Mouse (Mus musculus) MEL (cell line): Measurements from ENCODE around the gene Zfp598. TPM values are rescaled to one million over a fixed set of nuclear protein-coding genes. Genes with fewer than 3 reads are reported as not detected.

ENCODE experiments used
- DNase-seq: peaks from one replicate; pipeline ENCODE4 v3.0.0; 2011; ENCODE audit warnings: low read depth, low spot score
- H3K27ac ChIP-seq: 2 replicates; pipeline ENCODE4 v1.5.1; 2012; ENCODE audit warnings: low read depth, mild to moderate bottlenecking, control low read depth, low read length, moderate library complexity; ENCODE audit not compliant: control insufficient read depth
- H3K27me3 ChIP-seq, 2 experiments: fragments of 150-350 bp in 1 of 2; sonication (generic) in 1 of 2; 2 replicates each; pipeline ENCODE4 v1.6.1; 2012; ENCODE audit warnings: low read length in 2 of 2, mild to moderate bottlenecking in 2 of 2, improper control_type of control experiment in 1 of 2, moderate library complexity in 1 of 2; ENCODE audit not compliant: insufficient read depth in 2 of 2, control insufficient read depth in 1 of 2
- H3K36me3 ChIP-seq, 2 experiments: 2 replicates each; pipeline ENCODE4 v1.6.1; 2012 to 2014; ENCODE audit warnings: low read length in 2 of 2, improper control_type of control experiment in 1 of 2, inconsistent platforms in 1 of 2, mild to moderate bottlenecking in 1 of 2; ENCODE audit not compliant: insufficient read depth in 2 of 2, control insufficient read depth in 1 of 2
- H3K4me1 ChIP-seq, 2 experiments: fragments of 150-350 bp in 1 of 2; sonication (generic) in 1 of 2; 2 replicates each; pipeline ENCODE4 v1.6.1; 2012; ENCODE audit warnings: low read length in 2 of 2, improper control_type of control experiment in 1 of 2, mild to moderate bottlenecking in 1 of 2; ENCODE audit not compliant: insufficient read depth in 2 of 2, control insufficient read depth in 1 of 2
- H3K4me3 ChIP-seq, 2 experiments: fragments of 150-350 bp in 1 of 2; sonication (generic) in 1 of 2; 2 replicates each; pipeline ENCODE4 v1.5.1; 2012; ENCODE audit warnings: low read depth in 2 of 2, low read length in 2 of 2, mild to moderate bottlenecking in 2 of 2, moderate library complexity in 2 of 2, control low read depth in 1 of 2, improper control_type of control experiment in 1 of 2; ENCODE audit not compliant: control insufficient read depth in 1 of 2, insufficient read depth in 1 of 2
- H3K79me2 ChIP-seq: 2 replicates; pipeline ENCODE4 v1.6.1; 2012; ENCODE audit warnings: mild to moderate bottlenecking, low read length, moderate library complexity; ENCODE audit not compliant: control insufficient read depth, poor library complexity, insufficient read depth
- H3K9ac ChIP-seq: 2 replicates; pipeline ENCODE4 v1.6.1; 2012; ENCODE audit warnings: low read depth, mild to moderate bottlenecking, control low read depth, low read length, moderate library complexity; ENCODE audit not compliant: control insufficient read depth, poor library complexity, severe bottlenecking
- H3K9me3 ChIP-seq: fragments of 150-350 bp; sonication (generic); replicated peaks from 2 replicates; pipeline ENCODE4 v1.6.1; 2012; ENCODE audit warnings: mild to moderate bottlenecking, low read length, improper control_type of control experiment, moderate library complexity; ENCODE audit not compliant: insufficient read depth
- BHLHE40 ChIP-seq: IDR thresholded peaks from 2 replicates; pipeline ENCODE4 v1.6.1; 2012; ENCODE audit warnings: low read depth, mild to moderate bottlenecking, inconsistent platforms, low read length, improper control_type of control experiment, borderline replicate concordance
- CHD2 ChIP-seq: IDR thresholded peaks from 2 replicates; pipeline ENCODE4 v1.6.1; 2011; ENCODE audit warnings: low read length, improper control_type of control experiment
- CTCF ChIP-seq, 3 experiments: IDR thresholded peaks in 2 of 3; conservative IDR thresholded peaks in 1 of 3; 2 replicates each; pipeline ENCODE4 v1.5.1; 2011 to 2012; ENCODE audit warnings: low read length in 3 of 3, low read depth in 2 of 3, mild to moderate bottlenecking in 2 of 3, improper control_type of control experiment in 1 of 3, inconsistent platforms in 1 of 3, mixed read lengths in 1 of 3, moderate library complexity in 1 of 3; ENCODE audit not compliant: control insufficient read depth in 1 of 3, insufficient read depth in 1 of 3, poor library complexity in 1 of 3, severe bottlenecking in 1 of 3
- ETS1 ChIP-seq: IDR thresholded peaks from 2 replicates; pipeline ENCODE4 v1.6.1; 2012; ENCODE audit warnings: low read depth, mild to moderate bottlenecking, inconsistent platforms, low read length, improper control_type of control experiment, moderate library complexity
- GABPA ChIP-seq: IDR thresholded peaks from 2 replicates; pipeline ENCODE4 v1.6.1; 2012; ENCODE audit warnings: low read depth, mild to moderate bottlenecking, inconsistent platforms, low read length, improper control_type of control experiment, moderate library complexity
- GATA1 ChIP-seq: IDR thresholded peaks from 2 replicates; pipeline ENCODE4 v1.6.1; 2011; ENCODE audit warnings: low read depth, low read length, improper control_type of control experiment
- HCFC1 ChIP-seq: IDR thresholded peaks from 2 replicates; pipeline ENCODE4 v1.6.1; 2012; ENCODE audit warnings: low read depth, mild to moderate bottlenecking, inconsistent platforms, low read length, improper control_type of control experiment, moderate library complexity
- MXI1 ChIP-seq: IDR thresholded peaks from 2 replicates; pipeline ENCODE4 v1.6.1; 2011; ENCODE audit warnings: mild to moderate bottlenecking, low read depth, low read length, improper control_type of control experiment
- MYB ChIP-seq: IDR thresholded peaks from 2 replicates; pipeline ENCODE4 v1.6.1; 2011; ENCODE audit warnings: mild to moderate bottlenecking, low read depth, low read length, improper control_type of control experiment
- POLR2A ChIP-seq, 2 experiments: IDR thresholded peaks; 2 replicates each; pipeline ENCODE4 v1.6.1; 2011 to 2012; ENCODE audit warnings: low read length in 2 of 2, mild to moderate bottlenecking in 2 of 2, control low read depth in 1 of 2, improper control_type of control experiment in 1 of 2, low read depth in 1 of 2, moderate library complexity in 1 of 2; ENCODE audit not compliant: control insufficient read depth in 1 of 2, insufficient read depth in 1 of 2, poor library complexity in 1 of 2
- POLR2AphosphoS2 ChIP-seq: IDR thresholded peaks from 2 replicates; pipeline ENCODE4 v1.6.1; 2011; ENCODE audit warnings: low read length, improper control_type of control experiment
- RAD21 ChIP-seq: IDR thresholded peaks from 2 replicates; pipeline ENCODE4 v1.6.1; 2011; ENCODE audit warnings: mild to moderate bottlenecking, low read depth, low read length, improper control_type of control experiment
- SIN3A ChIP-seq: IDR thresholded peaks from 2 replicates; pipeline ENCODE4 v1.6.1; 2012; ENCODE audit warnings: low read length, improper control_type of control experiment, inconsistent platforms
- SMC3 ChIP-seq: IDR thresholded peaks from 2 replicates; pipeline ENCODE4 v1.6.1; 2011; ENCODE audit warnings: low read depth, low read length, improper control_type of control experiment
- TBP ChIP-seq: IDR thresholded peaks from 2 replicates; pipeline ENCODE4 v1.8.0; 2011; ENCODE audit warnings: low read depth, low read length, improper control_type of control experiment
- TCF12 ChIP-seq: IDR thresholded peaks from 2 replicates; pipeline ENCODE4 v1.6.1; 2014; ENCODE audit warnings: low read depth, mild to moderate bottlenecking, inconsistent platforms, low read length, improper control_type of control experiment, moderate library complexity
- UBTF ChIP-seq: IDR thresholded peaks from 2 replicates; pipeline ENCODE4 v1.6.1; 2012; ENCODE audit warnings: low read depth, mild to moderate bottlenecking, inconsistent platforms, low read length, improper control_type of control experiment, moderate library complexity, borderline replicate concordance; ENCODE audit not compliant: insufficient read depth
- ZC3H11A ChIP-seq: IDR thresholded peaks from 2 replicates; pipeline ENCODE4 v1.6.1; 2012; ENCODE audit warnings: low read depth, mild to moderate bottlenecking, inconsistent platforms, low read length, improper control_type of control experiment
- ZMIZ1 ChIP-seq: IDR thresholded peaks from 2 replicates; pipeline ENCODE4 v1.6.1; 2012; ENCODE audit warnings: low read depth, mild to moderate bottlenecking, inconsistent platforms, low read length, improper control_type of control experiment, moderate library complexity
- ZNF384 ChIP-seq: IDR thresholded peaks from 2 replicates; pipeline ENCODE4 v1.6.1; 2012; ENCODE audit warnings: low read depth, mild to moderate bottlenecking, inconsistent platforms, low read length, improper control_type of control experiment
- polyA plus RNA-seq, 2 experiments: library from polyadenylated mRNA; stranded (reverse) in 1 of 2; unstranded in 1 of 2; fragments of >175 nt in 1 of 2; fragments of >200 nt in 1 of 2; gene quantifications; 2 replicates each; pipeline versions ENCODE4 v1.2.1 to v1.2.4; 2012; ENCODE audit warnings: low replicate concordance in 2 of 2, low read depth in 1 of 2; ENCODE audit not compliant: insufficient read length in 2 of 2, insufficient read depth in 1 of 2, missing spikeins in 1 of 2
- total RNA-seq: library from RNA; depleted of rRNA; stranded (reverse); fragments of 300-350 nt; gene quantifications from 2 replicates; pipeline ENCODE4 v1.2.3, GENCODE M21; 2012

The Zfp598 gene
- total and polyA plus RNA-seq, 3 experiments: 22.2 to 80.4 (median 59.0) TPM

GRCm38 (mm10) chr17:24698715-24699114 is 29.2 kb downstream of the Zfp598 start:
- Histone ChIP-seq H3K4me1 (peaks cover 2 to 6% of the 10 kb centered on the region in 2 experiments; a peak in 1 of 4 replicates), H3K36me3 (peaks cover 0 to 2% of the 10 kb centered on the region in 2 experiments; a peak in 2 of 4 replicates), H3K9me3 (no peaks in the 10 kb centered on the region), H3K4me3 (no peak overlapping the region), H3K27ac (no peak overlapping the region), H3K27me3 (no peaks in the 10 kb centered on the region), H3K79me2 (peaks cover 8% of the 10 kb centered on the region), H3K9ac (no peak overlapping the region)
- TF ChIP-seq POLR2A (IDR thresholded peaks at IDR 0.05; ENCODE audit: control insufficient read depth in 1 of 2, insufficient read depth in 1 of 2, low read depth in 1 of 2, low read length in 2 of 2, poor library complexity in 1 of 2) (peak in 1 of 2 experiments; percentile 18; a peak in 1 of 4 replicates), ZNF384 (no peak)
- DNase-seq: no peak

- Histone ChIP-seq H3K4me1 (peaks cover 2 to 6% of the 10 kb centered on the region in 2 experiments; a peak in 1 of 4 replicates), H3K79me2 (peaks cover 8% of the 10 kb centered on the region), H3K27me3 (no peaks in the 10 kb centered on the region), H3K27ac (no peak overlapping the region), H3K4me3 (no peak overlapping the region), H3K36me3 (peaks cover 0 to 2% of the 10 kb centered on the region in 2 experiments; a peak in 2 of 4 replicates), H3K9ac (no peak overlapping the region), H3K9me3 (no peaks in the 10 kb centered on the region)
- no peak for TF ChIP-seq SIN3A
- TF ChIP-seq GABPA: no peak
- TF ChIP-seq HCFC1: no peak
- TF ChIP-seq BHLHE40: no peak
- TF ChIP-seq RAD21: no peak
- TF ChIP-seq ZC3H11A: no peak
- TF ChIP-seq MYB: no peak
- TF ChIP-seq ZNF384: no peak
- no peak for TF ChIP-seq TBP
- TF ChIP-seq GATA1: no peak
- no peak for TF ChIP-seq POLR2AphosphoS2
- no peak for TF ChIP-seq ZMIZ1
- TF ChIP-seq ETS1: no peak
- no peak for TF ChIP-seq CTCF (IDR thresholded peaks at IDR 0.05 in 2 of 3, conservative IDR thresholded peaks at IDR 0.05 in 1 of 3; ENCODE audit: control insufficient read depth in 1 of 3, insufficient read depth in 1 of 3, low read depth in 2 of 3, low read length in 3 of 3, poor library complexity in 1 of 3, severe bottlenecking in 1 of 3)
- no peak for TF ChIP-seq TCF12
- no peak for TF ChIP-seq SMC3
- no peak for TF ChIP-seq MXI1
- TF ChIP-seq CHD2: no peak
- TF ChIP-seq UBTF: no peak
- DNase-seq: no peak
Measured at GRCm38 (mm10) chr17:24699473-24699872, 30.0 kb downstream of the Zfp598 start.
